Mouse (Mus musculus): Measurements from ENCODE around the gene Pik3r2.

GRCm38 (mm10) chr8:70764026-70764425 lies 12.5 kb downstream of the Pik3r2 start:
- TF ChIP-seq CTCF (IDR thresholded peaks at IDR 0.05; ENCODE audit: extremely low read depth, insufficient read depth, insufficient read length, insufficient replicate concordance) (no peak), POLR2A (IDR thresholded peaks at IDR 0.05; ENCODE audit: low read depth, low read length) (no peak)

All from spleen, adult 2 months (tissue).